ENCODE assay signal across 9 mouse cellular contexts in the genomic region with DNA sequence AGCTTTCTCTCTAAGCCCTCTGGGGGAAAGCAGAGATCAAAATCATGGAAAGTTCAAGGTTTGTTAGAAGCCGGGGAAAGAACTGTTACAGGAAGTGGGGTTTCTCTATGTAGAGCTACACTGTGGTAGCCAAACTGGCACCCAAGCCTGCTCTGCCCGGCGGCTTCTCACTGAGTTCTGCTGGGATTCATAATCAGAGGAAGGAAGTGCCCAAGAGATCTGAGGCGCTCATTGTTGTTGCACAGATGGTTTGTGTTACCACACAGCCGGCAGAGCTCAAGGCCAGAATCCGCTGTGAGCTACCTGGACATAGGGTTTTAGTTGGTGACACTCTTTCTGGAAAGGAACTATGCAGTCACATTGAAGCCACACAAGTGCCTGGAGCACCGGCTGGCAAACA. TPM values are rescaled to one million over a fixed set of nuclear protein-coding genes. Genes with fewer than 3 reads are reported as not detected.
A peak's percentile ranks its signal among the peaks of the same experiment; 100 is the strongest.
DNase-seq lines count a peak whose midpoint lies in the region; ATAC-seq and TF ChIP-seq lines count a peak whose summit lies in the region.
"Had no signal": no experiment of that assay in that cellular context is flagged by ENCODE, and none has a peak within 500 bp of the region (broad histone marks: within the 10 kb centered on the region; RNA-seq: fewer than 3 reads in every experiment).

No protein-coding gene starts in this region.

- no peak for ATAC-seq in forebrain, embryonic 11.5 days (replicated peaks; ENCODE audit: low FRiP score)
- ATAC-seq in forebrain, embryonic 16.5 days: no peak
- no peak for ATAC-seq in midbrain, embryonic 11.5 days (ENCODE audit: low FRiP score)
- no peak for ATAC-seq in midbrain, embryonic 14.5 days (ENCODE audit: low FRiP score, low TSS enrichment)
- no peak for ATAC-seq in liver, embryonic 13.5 days (ENCODE audit: low read depth)
- no peak for ATAC-seq in stomach, embryonic 14.5 days (ENCODE audit: insufficient number of reproducible peaks, insufficient read depth, low FRiP score, low read depth)

- H3K27me3 ChIP-seq in forebrain, embryonic 11.5 days (ENCODE audit: control insufficient read depth, insufficient read depth, low read length): no peaks in the 10 kb centered on the region
- H3K27me3 ChIP-seq in forebrain, embryonic 16.5 days (replicated peaks; ENCODE audit: control insufficient read depth, insufficient read depth, low read length): no peaks in the 10 kb centered on the region
- H3K27me3 ChIP-seq in midbrain, embryonic 11.5 days (ENCODE audit: control insufficient read depth, insufficient read depth, low read length): no peaks in the 10 kb centered on the region
- no peaks in the 10 kb centered on the region for H3K27me3 ChIP-seq in midbrain, embryonic 14.5 days (ENCODE audit: control insufficient read depth, insufficient read depth, low read length)
- H3K27me3 ChIP-seq in liver, embryonic 13.5 days: no peaks in the 10 kb centered on the region
- H3K27me3 ChIP-seq in stomach, embryonic 14.5 days (ENCODE audit: control insufficient read depth, insufficient read depth, low read length): no peaks in the 10 kb centered on the region
- no peaks in the 10 kb centered on the region for H3K27me3 ChIP-seq in thymus, adult 2 months (ENCODE audit: control insufficient read depth, insufficient read depth, low read length)

- H3K9ac ChIP-seq in forebrain, embryonic 11.5 days (ENCODE audit: low read length): no peak overlapping the region
- H3K9ac ChIP-seq in forebrain, embryonic 16.5 days (replicated peaks; ENCODE audit: low read depth, low read length): no peak overlapping the region
- H3K9ac ChIP-seq in midbrain, embryonic 11.5 days (ENCODE audit: low read length): no peak overlapping the region
- H3K9ac ChIP-seq in midbrain, embryonic 14.5 days (replicated peaks; ENCODE audit: low read length): no peak overlapping the region
- no peak overlapping the region; the same call in 1 of the 2 replicates for H3K9ac ChIP-seq in liver, embryonic 13.5 days
- H3K9ac ChIP-seq in stomach, embryonic 14.5 days (replicated peaks; ENCODE audit: low read depth, low read length): no peak overlapping the region

- peak overlapping the region; percentile 25; the same call in 1 of the 2 replicates for H3K27ac ChIP-seq in forebrain, embryonic 11.5 days (ENCODE audit: low read depth, low read length)
- no peak overlapping the region for H3K27ac ChIP-seq in forebrain, embryonic 16.5 days (ENCODE audit: low read length)
- H3K27ac ChIP-seq in midbrain, embryonic 11.5 days (ENCODE audit: low read depth, low read length): no peak overlapping the region
- no peak overlapping the region for H3K27ac ChIP-seq in midbrain, embryonic 14.5 days (replicated peaks; ENCODE audit: low read depth, low read length)
- H3K27ac ChIP-seq in liver, embryonic 13.5 days: peak overlapping the region; percentile 37
- H3K27ac ChIP-seq in stomach, embryonic 14.5 days (ENCODE audit: low read length): peak overlapping the region; percentile 11; the same call in 1 of the 2 replicates
- no peak overlapping the region for H3K27ac ChIP-seq in thymus, adult 2 months (ENCODE audit: control insufficient read depth, insufficient read depth, low read length)

- H3K36me3 ChIP-seq in forebrain, embryonic 11.5 days (ENCODE audit: control insufficient read depth, insufficient read depth, low read length): no peaks in the 10 kb centered on the region
- no peaks in the 10 kb centered on the region for H3K36me3 ChIP-seq in forebrain, embryonic 16.5 days (ENCODE audit: control insufficient read depth, insufficient read depth)
- H3K36me3 ChIP-seq in midbrain, embryonic 11.5 days (ENCODE audit: control insufficient read depth, insufficient read depth, low read length): no peaks in the 10 kb centered on the region
- H3K36me3 ChIP-seq in midbrain, embryonic 14.5 days (ENCODE audit: control insufficient read depth, insufficient read depth, low read length): no peaks in the 10 kb centered on the region
- H3K36me3 ChIP-seq in liver, embryonic 13.5 days: no peaks in the 10 kb centered on the region
- H3K36me3 ChIP-seq in stomach, embryonic 14.5 days (ENCODE audit: control insufficient read depth, insufficient read depth, low read length): no peaks in the 10 kb centered on the region
- no peaks in the 10 kb centered on the region for H3K36me3 ChIP-seq in thymus, adult 2 months (ENCODE audit: control insufficient read depth, insufficient read depth, low read length)

- 83% methylated on average over 7 of the region's 7 CpGs for WGBS in forebrain, embryonic 11.5 days
- WGBS in forebrain, embryonic 16.5 days: 81% methylated on average over 7 of the region's 7 CpGs
- WGBS in midbrain, embryonic 11.5 days: 77% methylated on average over 7 of the region's 7 CpGs
- 92% methylated on average over 7 of the region's 7 CpGs for WGBS in midbrain, embryonic 14.5 days
- 29% methylated on average over 7 of the region's 7 CpGs for WGBS in liver, embryonic 13.5 days (ENCODE audit: insufficient replicate concordance)
- WGBS in stomach, embryonic 14.5 days: 84% methylated on average over 7 of the region's 7 CpGs
- 12% methylated on average over 7 of the region's 7 CpGs for whole genome bisulfite sequencing in thymus, adult 2 months

- H3K4me3 ChIP-seq in forebrain, embryonic 11.5 days (ENCODE audit: low read depth, low read length): no peak overlapping the region
- H3K4me3 ChIP-seq in forebrain, embryonic 16.5 days (replicated peaks; ENCODE audit: low read length): no peak overlapping the region
- no peak overlapping the region for H3K4me3 ChIP-seq in midbrain, embryonic 11.5 days (ENCODE audit: low read depth, low read length)
- no peak overlapping the region for H3K4me3 ChIP-seq in midbrain, embryonic 14.5 days (replicated peaks; ENCODE audit: low read depth, low read length)
- H3K4me3 ChIP-seq in liver, embryonic 13.5 days (replicated peaks): no peak overlapping the region
- H3K4me3 ChIP-seq in stomach, embryonic 14.5 days (ENCODE audit: low read depth, low read length): no peak overlapping the region
- no peak overlapping the region for H3K4me3 ChIP-seq in thymus, adult 2 months (ENCODE audit: control insufficient read depth, insufficient read depth, low read length)

- no peaks in the 10 kb centered on the region for H3K9me3 ChIP-seq in forebrain, embryonic 11.5 days (ENCODE audit: control insufficient read depth, low read length)
- no peaks in the 10 kb centered on the region for H3K9me3 ChIP-seq in forebrain, embryonic 16.5 days (ENCODE audit: control insufficient read depth, low read length)
- no peaks in the 10 kb centered on the region for H3K9me3 ChIP-seq in midbrain, embryonic 11.5 days (ENCODE audit: control insufficient read depth, low read length)
- no peaks in the 10 kb centered on the region for H3K9me3 ChIP-seq in midbrain, embryonic 14.5 days (ENCODE audit: control insufficient read depth, low read length)
- H3K9me3 ChIP-seq in liver, embryonic 13.5 days (replicated peaks): no peaks in the 10 kb centered on the region
- H3K9me3 ChIP-seq in stomach, embryonic 14.5 days (ENCODE audit: control insufficient read depth, low read depth, low read length): no peaks in the 10 kb centered on the region

- no peak for TF ChIP-seq CTCF in thymus, adult 2 months (IDR thresholded peaks at IDR 0.05; ENCODE audit: borderline replicate concordance, control insufficient read depth, extremely low read depth, insufficient read depth, low read length, poor library complexity)

- peaks cover 4% of the 10 kb centered on the region; the same call in 1 of the 2 replicates for H3K4me1 ChIP-seq in forebrain, embryonic 11.5 days (replicated peaks; ENCODE audit: control insufficient read depth, insufficient read depth, low read length)
- H3K4me1 ChIP-seq in forebrain, embryonic 16.5 days (replicated peaks; ENCODE audit: control insufficient read depth, insufficient read depth, low read length): peaks cover 10% of the 10 kb centered on the region
- H3K4me1 ChIP-seq in midbrain, embryonic 11.5 days (ENCODE audit: control insufficient read depth, insufficient read depth, low read length): peaks cover 2% of the 10 kb centered on the region; the same call in 1 of the 2 replicates
- no peaks in the 10 kb centered on the region for H3K4me1 ChIP-seq in midbrain, embryonic 14.5 days (ENCODE audit: control insufficient read depth, insufficient read depth, low read length)
- peaks cover 45% of the 10 kb centered on the region for H3K4me1 ChIP-seq in liver, embryonic 13.5 days (replicated peaks)
- no peaks in the 10 kb centered on the region for H3K4me1 ChIP-seq in stomach, embryonic 14.5 days (ENCODE audit: control insufficient read depth, insufficient read depth, low read length)
- peaks cover 27% of the 10 kb centered on the region for H3K4me1 ChIP-seq in thymus, adult 2 months (replicated peaks; ENCODE audit: control insufficient read depth, insufficient read depth, low read length)

- TF ChIP-seq POLR2A in thymus, adult 2 months (IDR thresholded peaks at IDR 0.05; ENCODE audit: control insufficient read depth, extremely low read depth, insufficient read depth, low read length, poor library complexity): no peak

- DNase-seq in forebrain, embryonic 11.5 days (ENCODE audit: low spot score): peak; percentile 48
- peak; percentile 77 for DNase-seq in midbrain, embryonic 11.5 days (ENCODE audit: low spot score, missing footprints)
- DNase-seq in midbrain, embryonic 14.5 days: no peak
- DNase-seq in liver, embryonic 13.5 days: no peak
- no peak for DNase-seq in thymus, adult 2 months
- DNase-seq in MN1 (ENCODE audit: low spot score): no peak
- DNase-seq: B cell, adult 2 months had no signal

- no peak overlapping the region for H3K4me2 ChIP-seq in forebrain, embryonic 11.5 days (ENCODE audit: low read depth, low read length, severe bottlenecking)
- H3K4me2 ChIP-seq in forebrain, embryonic 16.5 days (ENCODE audit: low read length): no peak overlapping the region
- no peak overlapping the region for H3K4me2 ChIP-seq in midbrain, embryonic 11.5 days
- no peak overlapping the region for H3K4me2 ChIP-seq in midbrain, embryonic 14.5 days (ENCODE audit: low read length)
- no peak overlapping the region for H3K4me2 ChIP-seq in liver, embryonic 13.5 days
- H3K4me2 ChIP-seq in stomach, embryonic 14.5 days (replicated peaks; ENCODE audit: low read depth, low read length): no peak overlapping the region

RNA-seq across cellular contexts. Expression of a gene that starts 21.8 kb away (rescaled TPM):
- 5.5 and 7.6 TPM in 2 replicates for polyA plus RNA-seq in forebrain, embryonic 11.5 days (2014; fragmentation: Nextera tagmentation; extraction: Ambion mirVana)
- polyA plus RNA-seq in forebrain, embryonic 16.5 days (2015; fragmentation: Nextera tagmentation; extraction: Ambion mirVana): 4.1 and 5.3 TPM in 2 replicates
- polyA plus RNA-seq in midbrain, embryonic 11.5 days (2014; fragmentation: Nextera tagmentation; extraction: Ambion mirVana): 5.9 and 6.0 TPM in 2 replicates
- polyA plus RNA-seq in midbrain, embryonic 14.5 days (2014; fragmentation: Nextera tagmentation; extraction: Ambion mirVana): 2.4 and 4.5 TPM in 2 replicates
- polyA plus RNA-seq in liver, embryonic 13.5 days (2015; fragmentation: Nextera tagmentation; extraction: Ambion mirVana): 7.4 and 9.5 TPM in 2 replicates
- 19.4 and 20.7 TPM in 2 replicates for polyA plus RNA-seq in stomach, embryonic 14.5 days (2014; fragmentation: Nextera tagmentation; extraction: Ambion mirVana)
- 12.9 and 15.5 TPM in 2 replicates for polyA plus RNA-seq in thymus, adult 2 months (2012; rRNA removed)

Comparison
In these comparisons a context has a peak if more than half of its experiments do, and no peak if none do; other contexts are left out.
1. DNase-seq: peak in forebrain, embryonic 11.5 days (single experiment) and midbrain, embryonic 11.5 days (single experiment); none in midbrain, embryonic 14.5 days (single experiment), liver, embryonic 13.5 days (single experiment), thymus, adult 2 months (single experiment) and MN1 (single experiment).
2. H3K27ac ChIP-seq: peak in forebrain, embryonic 11.5 days (single experiment), liver, embryonic 13.5 days (single experiment) and stomach, embryonic 14.5 days (single experiment); none in forebrain, embryonic 16.5 days (single experiment), midbrain, embryonic 11.5 days (single experiment), midbrain, embryonic 14.5 days (single experiment) and thymus, adult 2 months (single experiment).